Mouse (Mus musculus) splenic B cell, adult 2 months (primary cell): ENCODE results near the gene Mrgpra9.
"Not testable (repeated sequence)": the region's sequence is repeated elsewhere in the genome, so short reads cannot be mapped to it uniquely, and the experiment has no call there.

ENCODE experiments used
- DNase-seq: peaks from one replicate; pipeline ENCODE4 v3.0.0-alpha.2; 2011; ENCODE audit warnings: low read depth, low spot score
- H3K27me3 ChIP-seq: 2 replicates; pipeline ENCODE4 v1.6.1; 2012; ENCODE audit warnings: mild to moderate bottlenecking, low read length, moderate library complexity, mixed read lengths; ENCODE audit not compliant: control insufficient read depth, poor library complexity, insufficient read depth, severe bottlenecking
- H3K36me3 ChIP-seq: 2 replicates; pipeline ENCODE4 v1.6.1; 2012; ENCODE audit warnings: mild to moderate bottlenecking, low read length, moderate library complexity, mixed read lengths; ENCODE audit not compliant: control insufficient read depth, poor library complexity, insufficient read depth, severe bottlenecking

The Mrgpra9 gene

DNA sequence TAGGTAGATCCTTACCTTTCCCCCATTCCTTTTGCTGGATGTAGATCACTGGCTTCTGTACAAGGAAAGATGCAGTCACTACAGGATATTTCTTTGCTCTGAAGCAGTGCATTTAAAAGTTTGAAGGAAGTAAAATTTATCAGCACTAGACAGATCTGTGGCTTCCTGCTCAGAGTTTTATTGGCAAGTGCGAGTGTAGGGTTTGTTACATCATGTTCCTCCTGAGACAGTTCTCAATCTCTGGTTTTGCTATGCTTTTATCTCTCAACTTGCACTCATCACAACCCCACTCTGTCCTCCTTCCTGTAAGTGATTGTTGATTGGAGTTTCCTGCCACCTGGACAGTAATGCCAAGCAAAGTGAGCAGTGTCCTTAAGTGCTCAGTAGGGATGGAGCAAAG lies at the start of gene Mrgpra9:
TSS of gene Mrgpra9 (minus strand) at position 79 of the 400 bp plus-strand sequence.
- Histone ChIP-seq H3K36me3 (no peaks in the 10 kb centered on the region), H3K27me3 (no peaks in the 10 kb centered on the region)
- DNase-seq, result no peak

DNA sequence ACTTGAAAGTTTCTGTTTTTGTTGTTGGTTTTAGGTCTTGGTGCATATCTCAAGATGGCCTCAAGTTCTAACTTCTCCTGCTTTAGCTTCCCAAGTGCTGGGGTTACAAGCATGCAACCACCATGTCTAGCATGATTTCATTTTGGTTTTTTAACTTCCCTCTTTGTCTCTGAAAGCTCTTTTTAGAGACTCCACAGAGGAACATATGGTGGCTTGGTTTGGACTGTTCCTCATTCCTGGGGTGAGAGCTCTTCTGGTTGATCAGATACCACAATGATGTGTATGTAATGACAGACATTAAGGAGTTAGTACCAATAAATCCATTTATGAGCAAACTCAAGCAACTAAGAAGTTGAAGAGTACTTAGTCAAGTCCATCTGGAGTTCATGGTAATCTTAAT lies 47.0 kb upstream of the Mrgpra9 start:
- H3K36me3 ChIP-seq, H3K27me3 ChIP-seq, DNase-seq: not testable (repeated sequence)

DNA sequence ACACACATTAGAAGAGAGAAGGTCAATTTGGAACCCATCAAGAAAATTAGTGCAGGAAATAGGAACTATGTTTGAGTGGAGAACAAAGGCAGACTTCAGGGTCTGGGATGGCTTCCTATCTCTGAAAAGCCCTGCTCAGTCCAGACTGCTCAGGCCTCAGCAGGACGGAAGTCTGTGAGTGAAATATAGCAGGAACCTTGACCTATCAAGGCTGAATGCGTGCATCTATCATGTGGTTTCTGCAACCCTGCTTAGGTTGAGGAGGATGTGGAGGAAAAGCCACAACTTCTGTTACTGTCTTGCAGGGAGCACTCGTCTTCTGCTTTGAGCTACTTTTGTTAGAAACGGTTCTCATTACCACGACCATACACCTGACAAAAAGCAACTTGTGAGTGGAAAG lies 18.9 kb upstream of the Mrgpra9 start:
- not testable (repeated sequence) for H3K27me3 ChIP-seq, H3K36me3 ChIP-seq, DNase-seq

DNA sequence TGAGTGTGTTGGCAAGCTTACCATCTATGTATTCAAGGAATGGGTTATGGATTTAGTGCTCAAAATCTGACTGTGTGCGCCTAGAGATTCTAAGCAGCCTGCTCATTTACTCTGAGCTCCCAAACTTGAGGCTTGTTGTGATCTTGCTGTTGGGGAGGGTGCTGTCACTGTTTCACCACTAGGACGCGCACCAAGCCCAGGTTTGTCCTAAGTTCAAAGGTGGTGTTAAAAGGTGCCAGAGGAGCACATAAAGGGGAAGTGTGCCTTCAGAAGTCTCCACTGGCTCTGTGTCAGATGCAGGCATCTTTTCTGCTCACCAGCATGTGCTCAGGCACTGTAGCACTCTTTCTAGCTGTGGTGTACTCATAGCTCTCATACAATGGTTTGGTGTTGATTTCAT lies 8.0 kb downstream of the Mrgpra9 start:
- DNase-seq, result peak; percentile 1
- no peaks in the 10 kb centered on the region for H3K36me3 ChIP-seq
- no peaks in the 10 kb centered on the region for H3K27me3 ChIP-seq

DNA sequence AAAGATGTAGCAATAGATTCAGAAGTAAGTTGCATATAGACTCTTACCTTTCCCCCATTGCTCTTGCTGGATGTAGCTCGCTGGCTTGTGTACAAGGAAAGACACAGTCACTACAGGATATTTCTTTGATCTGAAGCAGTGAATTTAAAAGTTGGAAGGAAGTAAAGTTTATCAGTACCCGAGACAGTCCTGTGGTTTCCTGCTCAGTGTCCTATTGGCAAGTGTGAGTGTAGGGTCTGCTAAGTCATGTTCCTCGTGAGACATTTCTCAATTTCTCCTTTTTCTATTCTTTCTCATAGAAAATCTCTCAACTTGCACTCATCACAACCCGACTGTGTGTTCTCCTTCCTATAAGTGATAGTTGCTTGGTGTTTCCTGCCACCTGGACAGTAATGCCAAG lies 47.8 kb downstream of the Mrgpra9 start, which contains the start of gene Mrgpra6:
TSS of gene Mrgpra6 (minus strand) at position 91 of the 400 bp plus-strand sequence.
- Histone ChIP-seq H3K36me3 (no peaks in the 10 kb centered on the region), H3K27me3 (no peaks in the 10 kb centered on the region)
- DNase-seq, result no peak

DNA sequence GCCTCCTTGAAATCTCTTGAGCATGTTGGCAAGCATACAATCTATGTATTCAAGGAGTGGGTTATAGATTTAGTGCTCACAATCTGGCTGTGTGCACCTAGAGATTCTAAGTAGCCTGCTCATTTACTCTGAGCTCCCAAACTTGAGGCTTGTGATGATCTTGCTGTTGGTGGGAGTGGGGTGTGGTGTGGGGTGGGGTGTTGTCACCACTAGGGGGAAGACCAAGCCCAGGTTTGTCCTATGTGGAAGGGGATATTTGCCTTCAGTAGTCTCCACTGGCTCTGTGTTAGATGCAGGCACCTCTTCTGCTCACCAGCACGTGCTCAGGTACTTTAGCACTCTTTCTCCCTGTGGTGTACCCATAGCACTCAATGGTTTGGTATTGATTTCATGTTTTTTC lies 57.4 kb downstream of the Mrgpra9 start:
- no peaks in the 10 kb centered on the region for H3K27me3 ChIP-seq
- DNase-seq, result no peak
- no peaks in the 10 kb centered on the region for H3K36me3 ChIP-seq
